Mouse (Mus musculus) kidney, postnatal 25 days (tissue): ENCODE data around the gene Slc17a7.

Experiments
- DNase-seq, 2 experiments: peaks; one replicate each; pipeline ENCODE4 v3.0.0; 2021; ENCODE audit warnings: mixed read lengths in 2 of 2

Slc17a7 gene

DNA sequence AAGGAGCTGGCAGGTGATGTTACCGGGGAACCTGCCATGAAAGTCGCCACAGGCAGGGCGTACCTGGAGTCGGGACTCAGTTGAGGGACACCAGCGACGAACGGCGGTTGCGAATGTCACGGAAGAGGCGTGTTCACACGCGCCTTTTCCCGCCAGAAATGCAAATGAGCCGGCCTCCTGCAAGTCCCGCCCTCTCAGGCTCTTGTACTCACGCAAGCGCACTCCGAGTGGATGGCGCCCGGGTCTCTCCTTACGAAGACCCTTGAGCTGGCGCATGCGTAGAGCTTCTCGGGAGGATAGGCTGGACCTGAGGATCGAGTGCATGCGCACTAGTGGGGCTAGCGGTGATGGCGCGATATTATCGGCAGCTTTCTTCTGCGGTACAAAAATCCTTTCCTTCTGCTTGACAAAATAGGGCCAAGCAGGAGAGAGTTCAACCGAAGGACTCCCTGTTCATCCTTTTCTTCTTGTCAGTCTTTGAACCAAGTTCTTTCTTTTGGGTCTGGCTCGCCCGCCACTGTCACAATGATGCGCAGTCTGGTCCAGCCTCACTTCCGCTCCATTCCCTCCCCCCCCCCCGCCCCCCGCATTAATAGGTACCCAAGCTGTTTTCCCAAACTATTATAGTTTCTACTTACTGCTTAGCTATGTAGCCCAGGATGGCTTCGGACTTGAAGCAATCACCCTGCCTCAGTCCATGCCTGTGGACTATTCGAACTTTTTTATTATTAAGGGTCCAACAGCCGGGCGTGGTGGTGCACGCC is 40.8 kb downstream of the Slc17a7 start, which contains the start of gene Ccdc155:
Ccdc155 (minus strand) TSS at position 513 of the 764 bp plus-strand sequence.
- peak; percentile 90 to 94 for DNase-seq

DNA sequence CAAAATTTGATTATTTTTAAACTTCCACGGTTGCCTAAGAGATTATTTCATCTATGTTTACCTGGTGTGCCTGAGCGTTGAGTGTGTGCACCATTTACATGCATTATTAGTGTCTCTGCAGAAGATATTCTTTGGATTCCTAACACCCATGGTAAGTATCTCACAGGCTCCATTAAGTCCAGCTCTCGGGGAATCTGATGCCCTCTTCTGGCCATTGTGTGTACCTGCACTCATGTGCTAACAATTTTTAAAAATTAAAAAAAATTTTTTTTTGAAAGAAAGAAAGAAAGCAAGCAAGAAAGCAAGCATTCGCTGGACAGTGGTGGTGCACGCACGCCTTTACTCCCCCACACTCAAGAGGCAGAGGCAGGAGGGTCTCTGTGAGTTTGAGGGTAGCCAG is 44.5 kb downstream of the Slc17a7 start:
- no peak for DNase-seq

DNA sequence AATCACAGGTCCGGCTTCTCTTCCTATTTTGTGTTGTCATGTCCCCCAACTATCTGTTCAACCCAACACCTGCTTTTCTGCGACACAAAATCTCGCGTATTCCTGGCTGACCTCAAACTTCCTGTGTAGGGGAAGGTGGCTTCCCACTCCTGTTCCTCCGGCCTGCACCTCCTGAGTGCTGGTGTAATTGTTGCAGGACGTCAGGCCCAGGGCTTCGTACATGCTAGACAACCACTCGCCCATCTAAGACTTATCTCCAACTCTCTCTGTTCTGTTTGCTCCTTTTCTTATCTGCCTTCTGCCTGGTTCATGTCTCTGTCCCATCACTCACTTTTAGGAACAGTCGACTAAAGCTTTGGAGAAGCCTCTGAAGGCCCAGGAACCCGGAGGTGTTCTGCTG is 47.3 kb downstream of the Slc17a7 start:
- no peak for DNase-seq

DNA sequence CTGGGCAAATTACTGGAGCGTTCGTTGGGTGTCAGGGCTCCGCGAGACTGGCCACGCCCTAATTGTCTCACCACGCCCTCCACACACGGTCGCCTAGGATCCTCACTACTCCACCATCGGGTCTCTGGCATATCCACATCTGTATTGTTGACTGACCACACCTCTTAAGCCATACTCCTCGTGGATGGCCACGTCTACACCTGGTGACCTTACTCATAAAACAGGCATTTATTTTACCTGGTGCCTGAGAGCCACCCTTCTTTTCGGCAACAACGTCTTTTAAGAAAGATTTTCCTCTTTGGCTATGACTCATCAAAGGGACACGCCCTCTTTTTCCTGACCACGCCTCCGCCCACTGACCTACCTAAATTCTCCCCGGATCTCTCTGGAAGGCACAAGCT is 48.1 kb downstream of the Slc17a7 start, which contains the start of gene Dkkl1:
Dkkl1 (minus strand) TSS at position 297 of the 401 bp plus-strand sequence.
- no peak for DNase-seq

DNA sequence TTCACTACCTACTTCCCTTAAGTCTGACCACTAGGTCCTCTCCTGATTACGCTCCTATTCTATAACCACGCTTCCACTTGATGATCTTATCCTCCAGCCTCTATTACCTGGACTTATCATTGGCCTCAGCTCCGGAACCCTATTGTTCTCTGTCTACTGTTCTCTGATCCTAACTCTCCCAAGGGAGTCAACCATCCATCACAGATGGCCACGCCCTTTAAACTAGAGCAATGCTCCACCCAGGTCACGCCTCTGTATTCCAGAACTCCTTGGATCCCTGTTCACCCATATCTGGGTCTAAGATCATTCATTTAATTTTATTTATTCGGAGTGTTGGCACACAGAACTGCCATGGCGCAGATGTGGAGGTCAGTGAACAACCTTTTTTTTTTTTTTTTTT is 48.6 kb downstream of the Slc17a7 start:
- DNase-seq = no peak

DNA sequence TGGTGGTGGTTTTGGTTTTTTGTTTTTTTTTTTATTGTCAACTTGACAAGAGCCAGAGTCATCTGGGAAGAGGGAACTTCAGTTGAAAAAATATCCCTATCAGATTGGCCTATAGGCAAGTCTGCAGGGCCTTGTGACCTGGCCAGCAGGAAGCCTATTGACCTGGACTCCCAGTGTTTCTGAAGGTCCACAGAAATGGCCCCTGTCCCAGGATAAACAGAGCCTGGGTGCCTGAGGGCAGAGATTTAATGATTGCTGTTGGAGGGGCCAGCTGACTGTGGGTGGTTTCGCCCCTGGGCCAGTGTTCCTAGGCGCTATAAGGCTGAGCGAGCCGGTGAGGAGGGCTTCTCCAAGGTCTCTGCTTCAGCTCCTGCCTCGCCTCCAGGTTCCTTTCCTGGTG is 50.0 kb downstream of the Slc17a7 start:
- no peak for DNase-seq

DNA sequence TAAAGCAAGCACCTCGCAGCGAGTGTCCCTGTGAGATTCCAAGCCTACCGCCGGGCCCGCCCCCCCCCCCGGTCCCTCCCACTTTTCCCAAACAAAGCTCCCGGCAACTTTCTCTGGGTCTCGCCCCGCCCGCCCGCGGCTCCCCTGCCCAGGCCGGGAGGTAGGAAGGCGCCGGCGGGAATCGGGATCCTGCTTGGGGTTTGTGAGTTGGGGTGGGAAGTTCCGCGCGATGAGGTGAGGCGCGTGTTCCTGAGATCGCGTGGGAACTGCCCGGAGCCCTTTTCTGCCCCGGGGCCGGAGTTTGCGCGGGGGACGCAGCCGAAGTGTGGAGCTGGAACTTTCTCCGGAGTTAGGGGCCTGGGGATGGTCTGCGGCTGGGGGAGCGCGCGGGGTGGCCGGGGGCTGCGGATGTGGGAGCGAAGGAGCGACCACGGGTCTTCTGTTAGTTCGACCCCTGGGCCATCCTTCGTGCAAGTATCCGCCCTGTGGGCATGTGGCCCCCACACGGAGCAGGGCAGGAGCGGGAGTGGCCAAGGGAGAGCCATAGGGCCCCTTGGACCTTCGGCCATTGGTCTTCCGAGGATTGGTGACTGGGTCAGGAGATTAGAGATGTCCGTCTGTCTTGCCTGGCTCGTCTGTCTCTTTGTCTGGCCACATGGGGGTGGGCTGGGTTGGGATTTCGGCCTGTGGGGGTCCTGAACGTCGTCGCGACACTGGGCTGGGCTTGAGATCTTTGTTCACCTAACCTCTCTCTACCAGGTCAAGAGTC is 52.1 kb downstream of the Slc17a7 start, which contains the start of gene Tead2:
Tead2 (plus strand) TSS at position 81 of the 769 bp plus-strand sequence.
- peak; percentile 64 to 71 for DNase-seq

DNA sequence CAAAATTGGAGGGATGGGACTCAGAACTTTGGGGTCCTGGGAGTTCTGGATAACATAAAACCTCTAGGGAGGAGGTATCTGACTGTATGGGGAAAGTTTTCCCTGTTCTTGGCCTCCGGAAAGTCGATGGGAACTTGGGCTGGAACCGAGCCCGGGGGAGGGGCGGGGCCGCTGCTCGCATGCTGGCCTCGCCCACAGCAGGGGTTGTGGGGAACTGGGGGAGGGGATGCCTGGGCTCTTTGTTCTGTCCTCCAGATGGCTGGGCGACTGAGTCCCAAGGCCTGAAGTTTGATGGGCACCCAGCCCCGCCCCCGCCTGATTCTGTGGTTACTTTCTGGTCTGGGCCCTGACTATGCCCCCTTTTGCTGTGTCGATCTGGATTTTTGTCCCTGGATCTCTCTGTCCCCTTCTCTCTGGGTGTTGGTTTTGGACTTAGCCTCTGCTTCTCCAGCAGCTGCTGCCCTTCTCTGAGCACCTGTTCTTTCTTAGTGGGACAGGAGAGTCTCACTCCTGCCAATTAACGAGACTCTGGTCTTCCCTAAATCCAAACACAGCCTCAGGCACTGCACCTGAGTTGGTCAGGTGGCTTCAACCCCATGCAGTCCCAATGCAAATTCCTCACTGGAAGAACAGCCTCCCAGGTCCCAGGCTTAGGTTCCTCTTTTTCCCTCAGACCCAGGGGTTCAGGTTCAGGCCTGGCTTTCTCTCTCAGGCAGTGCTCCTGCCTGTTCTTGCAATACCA is 52.9 kb downstream of the Slc17a7 start:
- peak; percentile 76 to 82 for DNase-seq

DNA sequence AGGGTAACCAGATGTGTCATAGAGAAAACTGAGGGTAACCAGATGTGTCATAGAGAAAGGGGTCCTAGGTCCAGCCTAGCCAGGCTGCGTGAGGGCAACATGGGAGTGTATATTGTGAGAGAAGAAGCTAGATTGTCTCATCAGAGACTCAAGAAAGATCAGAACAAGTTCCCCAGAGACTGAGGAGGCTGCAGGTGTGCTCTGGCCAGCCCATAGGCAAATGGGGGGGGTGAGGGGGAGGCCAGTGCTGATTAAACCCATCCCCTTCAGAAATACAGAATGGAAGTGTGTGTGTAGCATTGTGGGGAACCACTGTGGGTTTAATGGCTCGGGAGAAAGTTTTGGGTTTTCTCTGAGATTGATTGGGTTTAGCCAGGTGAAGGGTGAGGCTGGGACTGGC is 57.9 kb downstream of the Slc17a7 start:
- no peak for DNase-seq

DNA sequence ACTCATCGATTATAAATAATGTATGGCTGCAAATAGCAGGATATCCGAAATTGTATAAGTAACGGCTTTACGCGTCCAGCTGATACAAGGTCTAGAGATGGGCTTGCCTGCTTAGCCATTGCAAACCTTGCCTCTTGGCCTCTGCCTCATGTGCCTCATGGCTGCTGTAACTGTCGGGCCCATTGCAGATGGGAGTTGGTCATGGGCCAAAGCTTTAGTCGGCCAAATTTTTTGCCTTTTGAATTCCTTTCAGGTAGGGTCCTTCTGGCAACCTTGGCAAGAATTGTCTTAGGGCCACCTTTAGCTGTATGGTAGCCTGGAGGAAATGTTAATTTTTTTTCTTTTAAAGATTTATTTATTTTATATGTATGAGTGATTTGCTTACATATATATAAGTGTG is 61.1 kb downstream of the Slc17a7 start:
- DNase-seq = no peak
